Mouse (Mus musculus): Measurements from ENCODE around the gene Olfr304. TPM values are rescaled to one million over a fixed set of nuclear protein-coding genes. Genes with fewer than 3 reads are reported as not detected.
"Not testable (repeated sequence)": the region's sequence is repeated elsewhere in the genome, so short reads cannot be mapped to it uniquely, and the experiment has no call there.

Gene Olfr304
- total RNA-seq (2021) (not detected), polyA plus RNA-seq (2012; rRNA removed) (not detected in 2 replicates)
- long read RNA-seq, result 0 reads

DNA sequence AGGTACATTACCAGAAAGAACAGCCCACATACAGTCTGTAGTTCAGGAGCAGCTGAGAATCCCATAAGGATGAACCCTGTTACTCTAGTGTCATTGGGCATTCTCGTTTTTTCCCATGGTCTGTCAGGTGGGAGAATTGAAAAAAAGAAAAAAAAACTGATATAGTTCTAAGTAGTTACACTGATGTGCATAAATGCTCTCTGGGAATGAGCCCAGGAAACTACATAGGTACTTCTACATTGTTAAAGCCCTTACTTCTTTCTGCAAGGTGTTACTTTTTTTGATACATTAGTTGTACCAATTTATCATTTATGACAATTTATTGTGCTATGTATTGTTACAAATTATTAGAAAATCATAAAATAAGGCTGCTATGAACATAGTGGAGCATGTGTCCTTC lies at the start of gene Olfr304:
Olfr304 (minus strand) TSS at position 101 of the 400 bp plus-strand sequence.
- DNase-seq, result no peak

GRCm38 (mm10) chr7:86403546-86403945 lies 17.1 kb upstream of the Olfr304 start, which contains the start of gene Olfr301:
Gene Olfr301, plus strand, starts transcription at chr7:86403846.
- no peak for DNase-seq

- DNase-seq, result no peak
Measured at GRCm38 (mm10) chr7:86397689-86398088, 11.2 kb upstream of the Olfr304 start, which contains the start of gene Olfr303. Gene Olfr303, minus strand, starts transcription at chr7:86397789.

GRCm38 (mm10) chr7:86385769-86386168 lies 689 bp downstream of the Olfr304 start:
- DNase-seq, result no peak

DNA sequence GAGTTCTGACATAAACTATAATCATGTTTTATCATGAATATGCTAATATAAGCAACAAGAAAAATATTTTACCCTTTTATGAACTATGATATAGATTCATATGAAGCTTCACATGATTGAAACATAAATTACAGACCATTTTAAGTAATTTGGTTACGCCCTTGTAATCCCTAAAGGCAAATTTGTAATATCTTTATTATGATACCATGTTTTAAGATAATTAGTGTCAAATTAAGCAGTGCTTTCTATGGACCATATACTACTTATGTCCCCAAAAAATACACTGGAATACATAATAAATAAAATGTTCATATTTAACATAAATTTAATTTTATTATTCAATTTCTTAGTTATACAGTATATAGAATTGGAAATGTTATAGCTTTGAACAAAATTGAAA lies 19.6 kb downstream of the Olfr304 start, which contains the start of gene Olfr305:
Olfr305 (minus strand) TSS at position 101 of the 400 bp plus-strand sequence.
- no peak for DNase-seq

- DNase-seq, result not testable (repeated sequence)
Measured at GRCm38 (mm10) chr7:86346296-86346695, 40.2 kb downstream of the Olfr304 start.

- DNase-seq, result no peak
Measured at GRCm38 (mm10) chr7:86344253-86344652, 42.2 kb downstream of the Olfr304 start.

- DNase-seq, result no peak
Measured at GRCm38 (mm10) chr7:86342881-86343565, 43.4 kb downstream of the Olfr304 start.

DNA sequence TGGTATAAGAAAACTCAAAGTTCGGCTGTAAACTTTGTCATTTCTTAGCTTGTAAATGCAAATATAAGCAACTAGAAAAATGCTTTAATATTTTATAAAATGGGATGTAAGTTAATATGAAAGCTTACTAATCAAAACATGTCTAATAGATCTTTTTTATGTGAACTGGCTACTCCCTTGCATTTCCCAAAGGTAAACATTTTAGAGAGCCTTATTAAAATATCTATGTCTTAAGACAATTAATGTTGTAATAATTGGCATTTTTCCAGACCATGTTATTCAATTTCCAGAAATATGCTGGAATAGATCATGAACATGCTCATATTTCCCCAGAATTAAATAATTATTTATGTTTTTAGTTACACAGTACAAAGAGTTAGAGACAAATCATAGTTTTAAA lies 49.0 kb downstream of the Olfr304 start, which contains the start of gene Olfr307:
Olfr307 (minus strand) TSS at position 101 of the 400 bp plus-strand sequence.
- no peak for DNase-seq

Other genes starting within 250 kb of the Olfr304 start
- not detected for gene Vmn2r75, start 214.9 kb downstream of the Olfr304 start, total RNA-seq (2021)
- not detected in 2 replicates for gene Vmn2r75, start 214.9 kb downstream of the Olfr304 start, polyA plus RNA-seq (2012; rRNA removed)
- gene Vmn2r76, start 140.3 kb downstream of the Olfr304 start, total RNA-seq (2021), result not detected
- gene Vmn2r76, start 140.3 kb downstream of the Olfr304 start, polyA plus RNA-seq (2012; rRNA removed), result not detected in 2 replicates
- not detected for gene Olfr310, start 109.5 kb downstream of the Olfr304 start, total RNA-seq (2021)
- gene Olfr310, start 109.5 kb downstream of the Olfr304 start, polyA plus RNA-seq (2012; rRNA removed), result not detected in 2 replicates
- gene Olfr309, start 73.0 kb downstream of the Olfr304 start, total RNA-seq (2021), result not detected
- not detected in 2 replicates for gene Olfr309, start 73.0 kb downstream of the Olfr304 start, polyA plus RNA-seq (2012; rRNA removed)
- not detected for gene Olfr308, start 61.0 kb downstream of the Olfr304 start, total RNA-seq (2021)
- gene Olfr308, start 61.0 kb downstream of the Olfr304 start, polyA plus RNA-seq (2012; rRNA removed), result not detected in 2 replicates
- not detected for gene Olfr307, start 49.1 kb downstream of the Olfr304 start, total RNA-seq (2021)
- gene Olfr307, start 49.1 kb downstream of the Olfr304 start, polyA plus RNA-seq (2012; rRNA removed), result not detected in 2 replicates
- not detected for gene Olfr305, start 19.7 kb downstream of the Olfr304 start, total RNA-seq (2021)
- gene Olfr305, start 19.7 kb downstream of the Olfr304 start, polyA plus RNA-seq (2012; rRNA removed), result not detected in 2 replicates
- not detected for gene Olfr303, start 11.1 kb upstream of the Olfr304 start, total RNA-seq (2021)
- not detected in 2 replicates for gene Olfr303, start 11.1 kb upstream of the Olfr304 start, polyA plus RNA-seq (2012; rRNA removed)
- not detected for gene Olfr301, start 17.2 kb upstream of the Olfr304 start, total RNA-seq (2021)
- not detected in 2 replicates for gene Olfr301, start 17.2 kb upstream of the Olfr304 start, polyA plus RNA-seq (2012; rRNA removed)
- gene Olfr299, start 73.3 kb upstream of the Olfr304 start, total RNA-seq (2021), result not detected
- not detected in 2 replicates for gene Olfr299, start 73.3 kb upstream of the Olfr304 start, polyA plus RNA-seq (2012; rRNA removed)
- not detected for gene Olfr298, start 105.8 kb upstream of the Olfr304 start, total RNA-seq (2021)
- gene Olfr298, start 105.8 kb upstream of the Olfr304 start, polyA plus RNA-seq (2012; rRNA removed), result not detected in 2 replicates
- not detected for gene Olfr297, start 133.3 kb upstream of the Olfr304 start, total RNA-seq (2021)
- not detected in 2 replicates for gene Olfr297, start 133.3 kb upstream of the Olfr304 start, polyA plus RNA-seq (2012; rRNA removed)
- not detected for gene Olfr295, start 197.2 kb upstream of the Olfr304 start, total RNA-seq (2021)
- gene Olfr295, start 197.2 kb upstream of the Olfr304 start, polyA plus RNA-seq (2012; rRNA removed), result not detected in 2 replicates
- gene Olfr294, start 230.0 kb upstream of the Olfr304 start, total RNA-seq (2021), result not detected
- gene Olfr294, start 230.0 kb upstream of the Olfr304 start, polyA plus RNA-seq (2012; rRNA removed), result not detected in 2 replicates